Mouse (Mus musculus) lung, postnatal 14 days (tissue): ENCODE measurements at regions not wholly inside any gene's neighbourhood (a gene's known extent, or its start where the extent isn't known, plus 50 kb on each side); places are given as distances from the start of the nearest gene placed in this dataset.
"Not testable (repeated sequence)": the region's sequence is repeated elsewhere in the genome, so short reads cannot be mapped to it uniquely, and the experiment has no call there.

Source experiments
- DNase-seq: peaks from one replicate; pipeline ENCODE4 v3.0.0; 2021

- no peak for DNase-seq
Observed at GRCm38 (mm10) chr8:86272626-86273025, 307.9 kb downstream of the Abcc12 start.

DNA sequence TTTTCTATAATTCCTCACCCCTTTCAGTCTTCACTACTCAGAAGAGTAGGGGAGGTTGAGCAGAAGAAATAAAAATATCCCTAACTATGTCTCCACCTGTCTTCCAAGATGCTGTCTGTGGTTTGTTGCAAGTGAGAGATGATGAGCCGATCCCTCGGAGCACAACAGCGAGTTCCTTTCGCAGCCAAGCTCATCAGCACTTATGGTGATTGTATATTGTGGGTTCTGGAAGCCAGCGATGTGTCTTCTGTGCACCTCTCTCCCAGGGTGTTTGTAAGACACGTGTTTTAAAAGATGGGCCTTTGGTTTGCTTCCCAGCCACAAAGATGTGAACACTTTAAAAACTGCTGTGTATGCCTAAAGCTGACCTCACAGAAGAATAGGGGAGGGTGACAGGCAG, 309.0 kb downstream of the Abcc12 start:
- no peak for DNase-seq

DNA sequence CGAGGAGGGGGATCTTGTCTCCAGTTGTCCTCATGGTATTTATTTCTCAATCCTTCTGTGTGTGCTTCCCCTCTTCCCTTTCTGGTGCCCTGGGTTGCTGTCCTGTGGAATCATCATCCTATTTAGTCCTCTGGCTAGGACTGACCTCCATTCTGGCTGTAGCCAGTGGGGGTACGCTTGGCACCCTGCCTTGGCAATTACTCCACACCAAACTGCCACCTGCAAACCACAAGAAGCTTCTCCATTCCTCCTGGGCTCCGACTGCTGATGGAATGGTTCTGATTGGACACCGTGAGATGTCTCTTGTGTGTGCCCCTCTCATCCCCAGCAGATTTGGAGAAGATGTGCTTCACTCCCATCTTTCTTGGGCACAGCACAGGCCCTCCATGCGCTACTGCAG, 322.5 kb downstream of the Abcc12 start:
- no peak for DNase-seq

DNA sequence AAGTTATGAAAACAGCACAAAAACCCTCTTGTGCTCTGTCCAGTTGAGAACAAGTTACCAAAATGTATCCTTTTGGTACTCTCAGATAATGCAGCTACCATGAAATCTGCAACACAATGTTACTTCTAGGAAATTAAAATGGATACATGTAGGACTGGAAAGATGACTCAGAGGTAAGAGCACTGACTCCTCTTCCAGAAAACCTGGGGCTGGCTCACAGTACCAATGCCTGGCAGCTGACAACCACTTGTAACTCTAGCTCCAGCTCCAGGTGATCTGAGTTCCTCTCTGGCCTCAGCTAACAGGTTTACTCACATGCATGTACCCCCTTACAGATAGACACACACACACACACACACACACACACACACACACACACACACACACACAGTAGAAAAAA, 325.1 kb downstream of the Abcc12 start:
- no peak for DNase-seq

DNA sequence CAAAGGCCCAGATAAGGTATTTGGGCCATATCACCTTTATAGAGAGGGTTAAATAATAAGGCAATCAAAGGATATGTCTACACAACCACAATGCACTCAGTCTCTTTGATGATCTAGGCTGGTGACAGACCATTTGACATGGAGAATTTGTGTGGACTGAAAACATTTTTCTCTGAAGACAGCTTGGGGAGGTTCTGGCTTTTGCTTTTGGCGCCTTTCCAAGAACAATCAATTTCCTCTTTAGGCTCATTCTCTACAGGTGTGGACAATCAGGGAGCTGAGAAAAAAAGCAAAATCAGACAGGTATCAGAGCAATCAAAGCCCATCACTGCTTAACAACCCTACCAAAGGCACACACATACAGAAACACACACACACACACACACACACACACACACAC, 325.8 kb downstream of the Abcc12 start:
- DNase-seq = no peak

GRCm38 (mm10) chr8:86252696-86253355, 327.7 kb downstream of the Abcc12 start:
- DNase-seq = peak; percentile 10

- DNase-seq = no peak
Observed at GRCm38 (mm10) chr8:86234696-86235095, 345.8 kb downstream of the Abcc12 start.

GRCm38 (mm10) chr8:86231994-86232393, 348.5 kb downstream of the Abcc12 start:
- not testable (repeated sequence) for DNase-seq

GRCm38 (mm10) chr8:86224851-86225250, 355.6 kb downstream of the Abcc12 start:
- no peak for DNase-seq

DNA sequence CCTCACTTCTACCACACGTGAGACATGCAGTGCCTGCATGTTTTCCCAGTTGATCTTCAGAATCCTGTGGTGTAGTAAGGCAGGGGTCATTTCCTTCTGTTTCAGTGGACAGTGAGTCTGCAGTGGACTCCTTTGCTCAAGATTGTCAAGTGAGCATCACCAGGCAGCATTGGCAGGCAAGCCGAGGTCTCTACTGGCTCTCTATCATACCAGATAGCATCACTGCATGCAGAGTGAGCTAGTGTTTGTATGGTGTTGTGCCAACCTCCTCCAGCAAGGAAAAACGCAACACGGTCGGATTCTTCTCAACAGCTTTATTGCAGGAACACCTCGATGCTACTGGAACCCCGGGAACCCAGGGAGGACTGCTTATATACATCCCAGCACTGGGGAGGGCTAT, 357.8 kb downstream of the Abcc12 start:
- DNase-seq = no peak

DNA sequence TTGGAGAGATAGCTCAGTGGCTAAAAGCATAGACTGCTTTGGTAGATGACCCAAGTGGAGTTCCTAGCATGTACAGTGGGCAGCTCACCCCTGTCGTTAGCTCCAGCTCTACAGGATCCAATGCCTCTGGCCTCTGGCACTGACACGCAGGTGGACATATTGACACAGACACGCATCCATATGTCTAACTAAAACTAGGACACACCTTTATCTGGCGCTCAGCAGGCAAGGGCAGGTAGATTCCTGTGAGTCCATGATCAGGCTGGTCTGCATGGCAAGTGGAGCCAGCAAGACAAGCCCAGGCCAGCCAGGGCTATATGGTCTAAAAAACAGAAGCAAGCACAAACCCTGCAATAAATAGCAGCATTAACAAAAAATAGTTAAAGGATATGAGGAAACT, 358.3 kb downstream of the Abcc12 start:
- DNase-seq = no peak

- no peak for DNase-seq
Observed at GRCm38 (mm10) chr8:86214399-86214798, 366.1 kb downstream of the Abcc12 start.

- DNase-seq = no peak
Observed at GRCm38 (mm10) chr8:86212461-86212860, 368.0 kb downstream of the Abcc12 start.

GRCm38 (mm10) chr8:86208812-86209262, 368.1 kb downstream of the Phkb start:
- DNase-seq = no peak

DNA sequence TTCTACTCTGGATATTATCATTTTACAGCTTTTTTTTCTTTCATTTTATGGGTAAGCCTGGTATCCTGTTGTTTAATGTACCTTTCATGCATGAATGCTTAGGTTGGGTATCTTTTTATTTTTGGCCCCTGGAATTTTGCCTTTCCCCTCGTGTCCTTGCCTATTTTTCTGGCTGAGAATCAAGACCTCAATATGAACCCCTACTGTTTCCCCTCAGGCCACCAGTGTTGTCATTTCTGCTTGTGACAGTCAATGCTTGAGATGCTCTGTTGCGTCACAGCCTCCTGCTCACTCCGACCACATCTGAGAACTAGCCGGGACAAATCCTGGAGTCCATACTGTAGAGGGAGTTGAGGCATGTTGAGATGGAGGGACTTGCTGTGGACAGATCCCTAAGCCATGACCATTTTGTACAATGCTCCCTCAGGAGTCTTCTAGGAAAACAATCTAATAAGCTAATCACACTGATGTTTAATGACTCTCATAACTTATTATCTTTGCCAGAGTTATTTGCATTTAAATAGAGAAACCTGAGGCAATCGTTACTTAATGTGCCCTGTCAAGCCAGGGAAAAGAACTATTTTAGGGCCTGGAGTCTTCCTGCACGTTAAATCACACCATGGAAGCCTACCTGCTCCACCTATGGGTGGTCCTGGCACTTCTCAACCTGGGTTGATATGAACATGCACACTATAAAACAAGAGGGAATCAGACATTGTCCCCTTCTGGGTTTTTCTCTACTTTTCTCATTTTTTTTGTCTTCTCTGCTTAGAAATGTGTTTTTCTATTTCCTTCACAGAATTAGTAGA, 363.9 kb downstream of the Phkb start:
- no peak for DNase-seq

DNA sequence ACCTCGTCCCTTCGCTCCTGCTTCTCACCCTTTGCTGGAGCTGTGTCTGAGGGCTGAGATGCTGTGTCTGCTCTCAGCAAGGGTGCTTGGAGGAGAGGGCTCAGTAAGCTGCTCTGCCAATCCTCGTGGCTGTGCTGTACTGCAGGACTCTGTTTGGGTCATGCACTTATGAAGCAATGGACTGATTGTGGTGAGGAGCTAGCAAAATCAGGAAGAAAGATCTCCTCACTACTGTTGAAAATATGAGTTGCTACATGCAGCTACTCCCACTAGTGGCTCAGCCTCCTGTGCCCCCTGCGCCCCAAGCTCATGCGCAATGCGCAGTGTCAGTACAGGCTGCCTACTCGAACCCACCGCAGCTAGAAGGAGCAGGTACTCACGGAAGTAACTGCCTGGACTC, 362.3 kb downstream of the Phkb start:
- no peak for DNase-seq

- DNase-seq = no peak
Observed at GRCm38 (mm10) chr8:86201830-86202229, 361.1 kb downstream of the Phkb start.

DNA sequence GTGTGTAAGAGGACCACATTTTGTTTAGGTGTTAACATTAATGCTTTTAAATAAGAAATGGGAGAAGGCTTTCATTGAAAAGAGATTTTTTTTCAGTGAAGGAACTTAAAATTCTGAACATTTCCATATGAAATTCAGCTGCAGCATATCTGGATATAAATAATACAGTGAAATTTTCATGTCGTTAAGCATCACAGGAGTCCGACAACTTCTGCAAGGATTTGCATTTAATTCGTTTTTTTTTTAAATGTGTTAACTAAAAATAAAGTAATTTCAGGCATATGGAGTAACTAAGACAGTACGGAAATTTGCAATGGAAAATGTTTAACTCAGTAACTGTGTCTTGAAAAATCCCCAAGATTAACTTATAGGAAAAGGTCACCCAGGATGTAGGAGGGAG, 351.5 kb downstream of the Phkb start:
- DNase-seq = no peak

GRCm38 (mm10) chr8:86184671-86185070, 343.9 kb downstream of the Phkb start:
- DNase-seq = no peak

DNA sequence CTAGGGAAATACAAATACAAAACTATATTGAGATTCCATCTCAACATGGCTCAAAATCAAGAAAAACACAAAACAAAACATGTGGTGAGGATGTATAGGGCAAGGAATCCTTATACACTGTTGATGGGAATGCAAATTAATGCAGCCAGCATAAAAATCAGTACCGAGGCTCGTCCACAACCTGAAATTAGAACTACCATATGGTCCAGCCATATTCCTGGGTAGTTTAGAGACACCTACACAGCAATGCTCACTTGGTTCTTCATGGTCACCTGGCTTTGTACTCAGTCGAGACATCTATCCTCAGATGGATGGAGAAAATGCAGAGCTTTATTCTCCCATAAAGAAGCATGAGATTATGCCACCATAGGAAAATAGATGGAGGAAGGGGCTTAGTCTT, 340.0 kb downstream of the Phkb start:
- no peak for DNase-seq

DNA sequence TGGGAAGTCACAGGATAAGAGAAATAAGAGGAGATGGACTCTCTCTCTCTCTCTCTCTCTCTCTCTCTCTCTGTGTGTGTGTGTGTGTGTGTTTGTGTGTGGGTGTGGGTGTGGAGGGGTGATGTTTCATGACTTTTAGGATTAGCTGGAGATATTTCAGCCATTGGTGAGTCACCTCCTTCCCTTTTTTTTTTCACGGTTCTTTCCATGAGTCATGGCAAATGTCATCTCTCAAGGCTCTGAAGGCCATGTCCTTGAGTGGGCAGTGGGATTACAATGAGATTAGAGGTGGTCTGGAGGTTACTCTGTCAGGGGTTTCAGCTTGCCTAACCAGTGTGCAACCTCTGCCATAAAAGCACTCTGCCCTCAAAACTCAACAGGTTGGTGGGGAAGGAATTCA, 329.3 kb downstream of the Phkb start:
- DNase-seq = no peak

GRCm38 (mm10) chr8:86164818-86165217, 324.1 kb downstream of the Phkb start:
- DNase-seq = no peak

- DNase-seq = no peak
Observed at GRCm38 (mm10) chr8:86159074-86159783, 318.5 kb downstream of the Phkb start.

- DNase-seq = no peak
Observed at GRCm38 (mm10) chr8:86147586-86147985, 306.8 kb downstream of the Phkb start.
